Mouse (Mus musculus): ENCODE measurements around the gene Btnl2.
"Not testable (repeated sequence)": the region's sequence is repeated elsewhere in the genome, so short reads cannot be mapped to it uniquely, and the experiment has no call there.

Gene Btnl2

DNA sequence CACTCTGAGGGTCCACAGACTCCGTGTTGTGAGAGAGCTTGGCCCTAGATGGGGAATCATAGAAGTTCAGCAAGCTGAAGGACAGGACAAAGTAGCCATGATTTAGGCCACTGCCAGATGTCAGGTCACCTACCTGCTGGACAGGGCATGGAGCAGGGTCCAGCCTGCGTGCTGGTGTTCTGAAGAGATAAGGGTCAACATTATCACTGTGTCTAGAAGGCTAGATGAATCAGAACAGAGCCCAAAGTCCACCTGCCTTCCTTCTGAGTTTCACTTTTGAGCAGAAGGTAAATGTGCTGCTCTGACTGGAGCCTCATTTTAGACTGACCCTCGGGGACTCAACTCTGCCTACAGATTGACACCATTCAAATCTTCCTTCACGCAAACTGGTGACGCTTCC lies at the start of gene Btnl2:
Gene Btnl2, plus strand, starts transcription at position 284 of the 400 bp plus-strand sequence.
- DNase-seq (ENCODE audit: low spot score in 2 of 2) = no peak

DNA sequence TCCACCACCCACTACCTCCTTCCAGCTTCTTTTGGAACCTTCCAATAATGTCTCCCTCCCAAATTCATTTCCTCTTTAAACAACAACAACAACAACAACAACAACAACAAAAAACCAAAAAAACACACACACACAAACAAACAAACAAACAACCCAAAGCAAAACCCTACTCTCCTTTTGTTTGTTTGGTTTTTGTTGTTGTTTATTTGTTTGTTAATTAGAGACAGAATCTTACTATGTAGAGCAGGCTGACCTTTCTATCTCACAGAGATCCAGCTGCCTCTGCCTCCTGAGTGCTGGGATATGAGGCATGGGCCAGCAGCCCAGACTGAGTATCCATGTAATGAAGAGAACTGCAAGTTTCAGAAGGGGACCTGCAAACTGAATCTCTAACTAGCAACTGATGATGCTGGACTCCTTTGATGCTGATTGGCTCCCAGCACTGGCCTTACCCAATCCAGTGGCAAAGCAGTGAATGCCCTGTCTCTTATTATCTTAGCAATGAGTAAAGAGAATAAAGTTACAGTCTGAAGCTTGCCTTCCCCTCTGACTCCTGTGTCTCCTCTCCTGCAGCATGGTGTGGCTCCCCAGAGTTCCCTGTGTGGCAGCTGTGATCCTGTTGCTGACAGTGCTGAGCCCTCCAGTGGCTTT lies 49.1 kb upstream of the Btnl2 start, which contains the start of gene H2-Eb1:
Gene H2-Eb1, plus strand, starts transcription at position 488 of the 651 bp plus-strand sequence.
- DNase-seq (ENCODE audit: low spot score in 2 of 2) = peak; percentile 75 to 84

DNA sequence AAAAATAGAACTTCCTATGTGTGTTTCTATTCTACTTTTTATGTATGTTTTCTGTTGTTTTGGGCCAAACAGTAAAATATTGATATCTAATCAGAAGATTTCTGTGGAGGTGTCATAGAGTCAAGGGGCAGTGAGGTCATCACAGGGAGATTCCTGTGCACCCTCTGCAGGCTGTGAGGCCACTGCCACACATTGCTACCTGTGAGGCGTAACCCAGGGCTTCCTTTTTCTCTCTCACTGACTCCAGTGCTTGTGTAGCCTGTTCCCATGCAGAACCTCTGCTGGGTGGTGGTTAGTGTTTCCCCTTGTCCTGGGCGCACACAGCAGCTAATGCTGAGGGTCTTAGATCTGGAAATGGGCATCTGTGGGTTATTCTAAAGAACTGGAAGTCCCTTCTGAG lies 48.2 kb upstream of the Btnl2 start:
- DNase-seq (ENCODE audit: low spot score in 2 of 2) = no peak

DNA sequence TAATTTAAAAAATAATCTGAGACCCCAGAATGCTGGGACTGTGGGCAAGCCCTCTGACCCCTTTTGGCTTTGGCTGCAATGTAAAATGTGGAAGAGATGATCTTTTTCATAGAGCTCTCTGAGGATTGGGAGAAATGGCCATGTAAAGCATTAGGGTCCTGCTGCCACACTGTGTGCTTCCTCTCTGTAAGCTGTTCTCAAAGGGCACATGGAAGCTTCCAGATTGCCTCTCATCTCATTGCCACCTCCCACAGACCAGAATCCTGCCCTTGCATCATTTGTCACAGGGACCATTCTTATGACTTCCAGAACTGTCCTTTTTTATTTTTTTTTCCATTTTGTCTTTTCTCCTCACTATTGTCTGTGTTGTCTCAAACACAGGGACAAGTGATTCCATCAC lies 47.4 kb upstream of the Btnl2 start:
- DNase-seq (ENCODE audit: low spot score in 2 of 2) = no peak

DNA sequence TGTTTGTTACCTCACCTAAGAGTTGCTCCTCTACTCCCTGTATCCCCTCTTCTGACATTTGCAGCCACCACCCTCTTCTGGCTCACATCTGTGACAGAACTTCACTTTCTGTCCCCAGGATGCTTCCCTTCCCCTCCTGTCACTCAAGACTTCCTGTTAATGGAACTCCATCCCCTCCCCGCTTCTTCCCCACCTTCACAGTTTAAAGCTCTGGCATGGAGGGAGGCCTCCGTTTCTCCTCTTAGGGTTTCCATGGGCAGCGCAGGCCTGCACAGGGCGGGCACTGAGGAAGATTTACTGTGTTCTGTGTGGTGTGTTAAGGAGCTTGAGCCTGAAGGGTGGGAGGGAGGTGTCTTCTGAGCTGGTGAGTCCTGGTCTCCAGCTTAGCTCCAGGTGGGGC lies 46.5 kb upstream of the Btnl2 start:
- no peak for DNase-seq (ENCODE audit: low spot score in 2 of 2)

DNA sequence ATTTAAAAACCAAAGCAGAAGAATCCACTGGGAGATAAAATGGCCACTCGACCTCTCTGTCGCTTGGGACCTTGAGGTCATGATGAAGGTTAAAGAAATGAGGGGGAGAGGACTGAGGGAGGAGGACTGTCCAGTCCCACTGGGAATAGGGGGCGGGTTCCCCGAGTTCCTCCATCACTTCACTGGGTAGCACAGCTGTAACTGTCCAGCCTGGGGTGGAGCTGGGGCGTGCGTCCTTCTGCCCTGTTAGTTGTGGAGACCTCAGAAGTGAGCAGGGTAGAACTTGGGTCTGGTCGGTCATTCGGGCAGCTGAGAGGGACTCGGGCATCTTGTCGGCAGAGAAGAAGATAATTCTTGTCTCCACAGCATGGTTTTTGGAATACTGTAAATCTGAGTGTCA lies 45.4 kb upstream of the Btnl2 start:
- no peak for DNase-seq (ENCODE audit: low spot score in 2 of 2)

DNA sequence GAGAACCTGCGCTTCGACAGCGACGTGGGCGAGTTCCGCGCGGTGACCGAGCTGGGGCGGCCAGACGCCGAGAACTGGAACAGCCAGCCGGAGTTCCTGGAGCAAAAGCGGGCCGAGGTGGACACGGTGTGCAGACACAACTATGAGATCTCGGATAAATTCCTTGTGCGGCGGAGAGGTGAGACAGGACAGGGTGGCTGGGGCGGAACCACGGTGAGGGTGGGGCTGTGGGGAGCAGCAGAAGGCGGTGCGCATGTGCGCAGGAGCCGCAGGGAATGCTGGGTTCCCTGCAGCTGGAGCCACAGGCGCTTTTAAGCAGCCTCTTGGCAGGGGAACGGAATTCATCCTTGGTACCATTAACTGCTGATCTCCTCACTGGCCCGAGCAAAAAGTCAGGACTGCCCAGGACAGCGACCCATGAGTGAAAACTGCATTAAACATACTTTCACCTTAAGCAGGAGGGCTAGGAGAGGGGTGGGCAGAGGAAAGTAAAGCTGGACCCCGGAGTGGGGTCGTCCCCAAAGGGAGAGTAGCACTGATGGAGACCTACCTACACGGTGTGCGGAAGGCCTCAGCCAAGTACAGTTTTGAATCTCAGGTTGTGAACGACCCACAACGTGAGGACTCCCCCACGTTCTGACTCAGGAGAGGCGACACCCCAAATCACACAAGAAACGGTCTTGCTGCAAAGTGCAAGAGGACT lies 44.8 kb upstream of the Btnl2 start:
- DNase-seq (ENCODE audit: low spot score in 2 of 2) = peak in 1 of 2 experiments; percentile 60

DNA sequence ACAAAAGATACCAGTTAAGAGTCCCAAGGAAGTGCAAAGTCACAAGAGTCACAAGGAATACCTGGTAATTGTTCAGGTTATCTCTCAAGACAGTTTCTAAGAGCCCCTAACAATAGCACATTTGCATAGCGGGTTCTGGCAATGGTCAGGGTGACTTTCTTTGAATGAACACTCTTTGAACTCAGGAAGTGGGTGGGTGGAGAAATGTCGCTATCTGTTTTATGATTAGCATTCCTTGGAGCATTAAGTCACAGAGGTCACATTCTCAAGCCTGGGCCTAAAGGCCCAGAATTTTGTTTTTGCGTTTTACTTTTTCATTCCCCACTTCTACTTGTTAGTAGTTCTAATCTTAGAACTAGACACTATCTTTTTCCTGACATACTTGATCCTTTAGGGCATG lies 44.1 kb upstream of the Btnl2 start:
- not testable (repeated sequence) for DNase-seq (ENCODE audit: low spot score in 2 of 2)

DNA sequence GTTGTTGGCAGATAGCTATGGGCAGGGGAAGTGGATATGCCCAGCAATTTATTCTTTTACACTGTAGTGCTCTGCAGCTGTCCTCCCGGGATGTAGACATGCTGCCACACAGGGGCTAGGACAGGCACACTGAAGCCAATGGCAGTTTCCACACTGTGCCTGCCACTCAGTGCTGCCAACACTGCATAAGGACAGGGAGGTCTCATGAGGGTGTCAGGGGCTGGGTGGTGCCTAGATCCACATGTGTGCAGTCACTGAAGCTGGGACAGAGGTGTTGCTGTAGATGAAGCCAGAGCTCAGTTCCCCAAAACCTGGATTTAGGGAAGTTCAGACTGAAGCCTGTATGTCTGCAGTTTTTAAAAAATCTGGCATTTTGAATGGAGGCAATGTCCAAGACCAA lies 42.4 kb upstream of the Btnl2 start:
- DNase-seq (ENCODE audit: low spot score in 2 of 2) = no peak

DNA sequence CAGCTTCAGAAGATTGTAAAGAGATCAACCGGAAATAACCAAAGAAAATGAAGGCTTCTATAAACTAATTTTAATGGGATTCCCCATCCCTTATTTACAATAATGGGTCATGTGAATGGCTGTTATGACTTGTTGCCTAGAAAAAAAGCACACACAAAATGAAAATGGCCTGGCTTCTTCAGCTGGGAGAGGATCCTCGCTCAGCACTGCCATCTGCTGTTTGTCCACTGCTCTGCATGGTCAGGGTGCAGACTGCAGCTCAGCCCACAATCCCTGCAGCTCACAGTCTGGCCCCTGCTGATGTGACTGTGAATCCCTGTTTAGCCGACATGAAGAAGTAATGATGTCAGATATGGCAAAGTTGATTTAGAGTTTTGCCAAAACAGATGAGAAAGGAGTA lies 41.2 kb upstream of the Btnl2 start:
- DNase-seq (ENCODE audit: low spot score in 2 of 2) = peak; percentile 59 to 84

DNA sequence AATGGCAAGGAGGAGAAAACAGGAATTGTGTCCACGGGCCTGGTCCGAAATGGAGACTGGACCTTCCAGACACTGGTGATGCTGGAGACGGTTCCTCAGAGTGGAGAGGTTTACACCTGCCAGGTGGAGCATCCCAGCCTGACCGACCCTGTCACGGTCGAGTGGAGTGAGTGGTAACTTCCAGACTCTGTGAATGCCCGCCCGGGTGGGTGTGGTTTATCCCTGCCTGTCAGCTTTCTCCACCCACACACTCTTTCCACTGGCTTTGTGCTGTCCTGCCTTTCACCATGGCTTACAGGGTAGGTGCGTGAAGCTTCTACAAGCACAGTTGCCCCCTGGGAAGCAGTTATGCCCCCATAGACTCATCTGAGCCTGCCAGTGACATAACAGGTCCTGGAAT lies 40.3 kb upstream of the Btnl2 start:
- no peak for DNase-seq (ENCODE audit: low spot score in 2 of 2)

DNA sequence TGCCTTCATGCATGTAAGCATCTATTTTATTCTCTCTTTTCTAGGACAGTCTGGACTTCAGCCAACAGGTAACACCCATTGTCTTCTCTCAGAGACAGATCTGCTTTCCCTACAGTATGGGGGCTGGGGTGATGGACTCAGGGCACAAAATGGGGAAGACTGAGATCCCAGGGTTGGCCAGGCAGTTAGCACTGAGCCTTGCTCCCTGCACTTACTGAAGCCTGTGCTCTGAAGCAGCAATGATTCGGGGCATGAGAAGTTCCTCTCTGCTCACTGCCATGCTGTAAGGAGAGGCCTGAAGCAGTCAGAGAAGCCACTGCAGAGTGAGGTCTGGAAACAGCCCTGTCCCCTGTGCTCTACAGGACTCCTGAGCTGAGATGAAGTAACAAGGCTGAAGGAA lies 39.1 kb upstream of the Btnl2 start:
- no peak for DNase-seq (ENCODE audit: low spot score in 2 of 2)

DNA sequence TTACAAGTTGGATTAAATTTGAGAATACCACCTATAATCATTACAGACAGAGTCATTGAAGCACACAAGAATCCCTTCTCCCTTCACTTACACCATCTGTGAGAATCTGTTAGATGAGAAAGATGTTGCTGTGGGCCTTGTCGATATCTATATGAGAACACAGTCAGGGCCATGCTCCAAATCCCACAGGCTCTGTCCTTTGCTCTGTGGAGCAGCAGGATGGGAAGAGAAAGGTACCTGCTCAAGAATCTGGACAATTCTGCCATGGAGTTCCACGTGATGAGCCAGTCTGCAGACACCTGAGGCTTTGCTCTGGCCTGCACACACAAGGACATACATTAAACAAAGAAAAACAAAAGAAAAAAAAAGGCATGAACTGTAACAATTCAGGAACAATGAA lies 37.9 kb upstream of the Btnl2 start:
- DNase-seq (ENCODE audit: low spot score in 2 of 2) = no peak

DNA sequence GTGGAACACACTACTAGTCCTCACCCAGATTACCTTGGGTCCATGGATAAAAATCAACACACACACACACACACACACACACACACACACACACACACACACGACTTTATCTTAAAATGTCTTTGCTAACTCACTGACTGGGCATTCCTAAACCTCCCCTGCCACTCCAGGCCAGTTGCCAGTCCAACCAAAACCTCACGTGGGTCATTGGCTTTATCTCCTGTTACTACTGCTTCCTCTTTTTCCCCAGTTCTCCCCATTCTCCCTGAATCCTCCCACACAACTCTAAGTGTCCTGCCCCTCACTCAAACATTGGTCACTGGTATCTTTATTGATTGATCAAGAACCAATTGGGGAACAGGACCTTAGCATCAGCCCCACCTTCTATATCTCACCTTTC lies 37.3 kb upstream of the Btnl2 start:
- DNase-seq (ENCODE audit: low spot score in 2 of 2) = no peak

DNA sequence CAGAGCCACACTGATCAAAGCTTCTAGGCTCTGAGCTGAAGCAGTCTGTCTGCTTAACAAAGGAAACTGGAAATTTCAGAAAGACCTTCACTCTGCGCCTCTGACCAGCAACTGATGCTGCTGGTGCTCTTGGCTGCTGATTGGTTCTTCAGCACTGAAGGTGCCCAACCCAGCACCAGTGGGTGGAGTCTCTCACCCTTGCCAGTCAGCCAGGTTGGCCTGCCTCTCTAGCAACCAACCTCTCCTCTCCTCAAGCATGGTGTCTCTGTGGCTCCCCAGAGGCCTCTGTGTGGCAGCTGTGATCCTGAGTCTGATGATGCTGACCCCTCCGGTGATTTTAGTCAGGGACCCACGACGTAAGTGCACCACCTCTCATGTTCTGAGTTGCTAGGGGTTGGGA lies 29.2 kb upstream of the Btnl2 start, which contains the start of gene H2-Eb2:
Gene H2-Eb2, plus strand, starts transcription at position 230 of the 400 bp plus-strand sequence.
- peak in 1 of 2 experiments; percentile 75 for DNase-seq (ENCODE audit: low spot score in 2 of 2)

DNA sequence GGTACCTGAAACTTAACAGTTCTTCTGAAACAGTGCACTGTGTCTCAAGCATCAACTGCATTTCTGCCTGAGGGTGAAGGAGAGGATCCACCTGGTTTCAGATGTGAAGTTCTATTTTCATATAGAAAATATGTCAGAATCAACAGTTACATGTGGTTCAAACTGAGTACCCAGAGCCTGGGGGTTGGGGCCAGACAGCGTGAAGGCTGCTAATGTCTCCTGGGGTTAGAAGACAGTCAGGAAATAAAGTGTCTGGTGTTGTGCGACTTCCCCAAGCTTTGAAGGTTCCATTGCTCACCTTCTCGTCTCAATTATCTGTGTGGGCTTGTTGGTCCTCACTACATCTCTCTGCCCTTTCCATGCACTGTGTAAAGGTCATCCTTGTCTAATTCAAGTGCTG lies 28.2 kb upstream of the Btnl2 start:
- no peak for DNase-seq (ENCODE audit: low spot score in 2 of 2)

DNA sequence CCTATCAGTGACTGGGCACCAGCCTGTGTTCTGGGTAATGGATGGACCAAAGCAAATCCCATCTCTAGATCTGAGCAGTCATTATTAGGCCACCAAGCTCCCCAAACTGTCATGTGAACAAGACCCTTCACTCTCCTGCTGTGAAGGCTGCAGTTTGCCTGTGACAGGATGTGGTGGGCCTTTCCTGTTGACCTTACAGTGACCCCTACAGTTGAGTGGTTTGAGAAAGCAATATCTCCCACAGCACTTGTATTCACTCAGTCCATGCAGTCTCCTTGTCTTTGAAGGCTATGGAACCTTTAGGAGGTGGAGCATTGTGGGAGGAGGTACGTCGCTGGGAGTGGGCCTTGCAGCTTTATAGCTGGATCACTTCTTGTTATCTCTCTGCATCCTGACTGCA lies 24.8 kb upstream of the Btnl2 start:
- DNase-seq (ENCODE audit: low spot score in 2 of 2) = no peak

DNA sequence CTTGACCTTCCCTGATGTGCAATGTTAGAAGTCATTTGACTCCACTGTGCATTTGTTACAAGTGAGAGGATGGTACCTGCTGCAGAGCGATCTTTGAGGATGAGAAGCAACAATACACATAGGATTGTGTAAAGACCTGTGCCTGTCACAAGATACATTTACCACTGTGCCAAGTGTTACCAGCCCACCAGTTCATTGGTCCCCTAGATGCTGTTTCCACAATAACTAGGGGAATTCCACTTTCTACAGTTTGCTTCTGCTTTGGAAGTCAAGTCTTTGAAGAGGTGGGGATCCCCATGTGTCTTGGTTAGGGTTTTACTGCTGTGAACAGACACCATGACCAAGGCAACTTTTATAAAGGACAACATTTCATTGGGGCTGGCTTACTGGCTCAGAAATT lies 23.4 kb upstream of the Btnl2 start:
- DNase-seq (ENCODE audit: low spot score in 2 of 2) = no peak

DNA sequence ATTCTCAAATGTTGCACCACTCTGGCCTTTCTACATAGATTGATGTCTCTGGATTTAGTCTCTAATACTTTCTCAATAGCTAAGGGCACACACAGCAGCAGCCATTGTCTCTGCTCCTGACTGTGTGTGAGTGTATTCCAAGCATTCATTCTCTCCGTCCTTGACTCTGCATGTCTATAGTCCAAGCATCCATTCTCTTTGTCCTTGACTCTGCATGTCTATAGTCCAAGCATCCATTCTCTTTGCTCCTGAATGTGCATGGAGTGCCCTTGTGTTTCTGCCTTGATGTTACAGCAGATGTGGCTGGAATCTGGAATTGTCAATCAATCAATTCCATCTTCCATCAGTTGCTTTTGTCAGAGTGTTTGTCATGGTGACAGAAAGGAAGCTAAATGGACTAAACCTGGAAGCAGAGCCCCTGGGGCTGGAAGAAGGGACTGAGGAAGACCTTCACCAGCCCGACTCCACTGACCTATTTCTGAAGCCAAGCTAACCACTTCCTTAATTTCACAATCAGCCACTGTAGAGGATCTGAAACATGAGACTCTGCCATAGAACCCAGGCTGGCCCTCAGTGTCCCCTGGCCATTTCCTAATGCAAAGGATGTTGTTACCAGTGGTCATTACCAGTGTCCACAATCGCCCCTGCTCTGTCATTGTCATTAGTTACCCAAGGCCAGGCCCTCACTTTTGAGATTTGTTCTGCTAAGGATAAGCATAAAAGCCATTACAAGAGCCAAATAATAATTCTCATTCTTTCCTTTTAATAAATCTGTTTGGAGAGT lies 13.8 kb upstream of the Btnl2 start:
- no peak for DNase-seq (ENCODE audit: low spot score in 2 of 2)

DNA sequence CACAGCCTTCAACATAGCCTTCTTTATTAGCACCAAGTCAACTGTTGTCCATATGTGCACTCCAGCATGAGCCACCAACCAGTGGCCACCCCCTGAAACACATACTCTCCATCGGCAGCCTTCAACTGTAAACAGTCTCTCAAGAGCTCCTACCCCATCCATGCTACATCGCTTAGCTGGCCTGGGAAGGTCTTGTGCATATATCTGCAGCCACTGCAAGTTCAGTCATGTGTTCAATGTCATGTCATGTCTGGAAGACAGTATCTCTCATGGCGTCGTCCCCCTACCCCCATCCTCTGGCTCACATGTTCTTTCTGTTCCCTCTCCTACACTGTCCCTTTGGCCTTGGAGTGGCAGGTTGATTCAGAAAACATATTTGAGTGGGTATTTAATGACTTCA lies 9.7 kb upstream of the Btnl2 start:
- no peak for DNase-seq (ENCODE audit: low spot score in 2 of 2)

DNA sequence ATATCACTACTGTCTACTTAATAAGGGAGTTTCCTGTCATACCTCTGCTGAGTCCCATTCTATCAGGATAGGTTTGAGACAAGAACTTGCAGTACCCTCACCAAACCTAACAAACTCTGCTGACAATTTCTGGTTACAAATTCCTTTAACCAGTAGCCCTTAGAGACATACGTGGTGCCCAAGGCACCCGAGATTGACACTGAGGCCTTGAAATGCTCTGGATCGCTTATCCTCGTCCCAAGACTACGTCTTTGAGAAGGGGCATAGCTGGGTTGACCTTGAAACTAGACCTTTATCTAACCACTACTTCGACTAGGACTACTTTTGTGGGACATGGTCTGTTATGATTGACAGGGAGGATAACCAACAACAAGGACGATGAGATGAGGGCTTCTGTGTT lies 9.1 kb upstream of the Btnl2 start:
- DNase-seq (ENCODE audit: low spot score in 2 of 2) = no peak

DNA sequence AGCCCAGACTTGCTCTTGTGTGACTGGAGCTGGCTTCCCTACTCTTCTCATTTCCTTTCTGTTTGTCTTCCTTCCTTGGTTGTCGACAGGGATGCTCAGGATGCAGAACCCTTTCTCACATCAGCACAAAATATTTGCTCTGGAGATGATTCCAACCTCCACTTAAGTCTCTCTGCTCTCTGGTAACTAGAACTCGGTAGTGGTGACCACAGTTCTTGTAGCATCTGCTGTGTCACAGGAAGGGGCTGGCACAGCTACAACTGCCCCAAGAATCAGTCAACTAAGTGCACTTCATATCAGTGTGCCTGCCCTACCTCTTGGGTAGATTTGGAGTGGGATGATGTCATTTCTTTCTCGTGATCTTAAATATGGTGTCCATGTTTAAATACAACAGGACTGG lies 8.6 kb upstream of the Btnl2 start:
- DNase-seq (ENCODE audit: low spot score in 2 of 2) = no peak
